ENCODE assay signal across 37 mouse cellular contexts in the genomic region with DNA sequence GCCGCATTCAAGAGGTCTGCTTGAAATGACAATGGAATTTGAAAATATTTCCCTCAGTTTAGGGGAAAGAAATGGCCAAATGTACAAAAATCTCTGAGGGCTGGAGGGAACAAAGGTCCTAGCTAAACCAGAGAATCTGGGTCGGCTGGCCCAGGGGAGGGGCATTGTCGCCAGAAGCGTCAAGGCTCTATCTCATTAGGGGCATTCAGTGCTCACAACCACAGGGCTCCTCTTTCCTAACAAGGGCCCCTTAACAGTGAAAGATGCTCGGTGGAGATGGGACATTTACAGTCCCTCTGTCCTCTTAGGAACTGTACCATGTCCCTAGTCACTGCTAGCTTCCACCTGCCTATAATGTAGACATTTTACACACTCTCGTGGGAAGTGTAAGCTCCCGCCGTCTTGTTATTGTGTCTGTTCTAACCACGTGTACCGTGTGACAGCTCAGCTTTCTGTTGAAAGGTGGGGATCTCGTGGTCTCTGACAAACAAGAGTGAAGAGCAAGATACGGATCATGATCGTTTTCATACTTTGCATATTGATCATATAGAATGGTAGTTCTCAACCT. TPM values are rescaled to one million over a fixed set of nuclear protein-coding genes. Genes with fewer than 3 reads are reported as not detected.
DNase-seq lines count a peak whose midpoint lies in the region; ATAC-seq and TF ChIP-seq lines count a peak whose summit lies in the region.
"Had no signal": no experiment of that assay in that cellular context is flagged by ENCODE, and none has a peak within 500 bp of the region (broad histone marks: within the 10 kb centered on the region; RNA-seq: fewer than 3 reads in every experiment).

No protein-coding gene starts in this region.

- H3K4me2 ChIP-seq in hindbrain, postnatal 0 days (ENCODE audit: low read depth, low read length), result no peak overlapping the region
- H3K4me2 ChIP-seq in hindbrain, embryonic 11.5 days (replicated peaks; ENCODE audit: low read depth, low read length), result no peak overlapping the region
- H3K4me2 ChIP-seq in hindbrain, embryonic 15.5 days, result peak overlapping the region; percentile 23; the same call in 1 of the 2 replicates
- H3K4me2 ChIP-seq in midbrain, embryonic 16.5 days (ENCODE audit: low read length), result peak overlapping the region; percentile 5; the same call in 1 of the 2 replicates
- H3K4me2 ChIP-seq: embryonic facial prominence, embryonic 15.5 days; forebrain, embryonic 12.5 days; heart, embryonic 15.5 days; kidney, embryonic 15.5 days; limb, embryonic 13.5 days; liver, embryonic 11.5 days; lung, embryonic 15.5 days had no signal

- no peaks in the 10 kb centered on the region for H3K27me3 ChIP-seq in hindbrain, embryonic 10.5 days (ENCODE audit: insufficient read depth, poor library complexity, severe bottlenecking)
- no peaks in the 10 kb centered on the region for H3K27me3 ChIP-seq in hindbrain, postnatal 0 days (ENCODE audit: insufficient read depth, low read length)
- no peaks in the 10 kb centered on the region for H3K27me3 ChIP-seq in hindbrain, embryonic 11.5 days (ENCODE audit: control insufficient read depth, insufficient read depth, low read length)
- H3K27me3 ChIP-seq in hindbrain, embryonic 15.5 days, result 0 out of 2 replicates have a peak, but pooled peaks cover 2% of the 10 kb centered on the region
- no peaks in the 10 kb centered on the region for H3K27me3 ChIP-seq in midbrain, embryonic 16.5 days (ENCODE audit: control insufficient read depth, insufficient read depth, low read depth, low read length)
- H3K27me3 ChIP-seq: embryonic facial prominence, embryonic 15.5 days; forebrain, embryonic 12.5 days; heart, embryonic 15.5 days; kidney, embryonic 15.5 days; limb, embryonic 13.5 days; lung, embryonic 15.5 days had no signal

- peaks cover 8% of the 10 kb centered on the region; the same call in 1 of the 2 replicates for H3K4me1 ChIP-seq in hindbrain, embryonic 10.5 days (replicated peaks)
- H3K4me1 ChIP-seq in hindbrain, postnatal 0 days (ENCODE audit: insufficient read depth, low read length), result no peaks in the 10 kb centered on the region
- no peaks in the 10 kb centered on the region for H3K4me1 ChIP-seq in hindbrain, embryonic 11.5 days (replicated peaks; ENCODE audit: control insufficient read depth, insufficient read depth, low read length)
- H3K4me1 ChIP-seq in hindbrain, embryonic 15.5 days (replicated peaks), result no peaks in the 10 kb centered on the region
- H3K4me1 ChIP-seq in midbrain, embryonic 16.5 days (ENCODE audit: control insufficient read depth, insufficient read depth, low read length), result no peaks in the 10 kb centered on the region
- H3K4me1 ChIP-seq: embryonic facial prominence, embryonic 10.5 days; embryonic facial prominence, embryonic 15.5 days; heart, embryonic 15.5 days; kidney, embryonic 15.5 days; limb, embryonic 13.5 days; lung, embryonic 15.5 days had no signal

- DNase-seq in hindbrain, embryonic 10.5 days (ENCODE audit: low spot score), result peak; percentile 17
- no peak for DNase-seq in hindbrain, postnatal 0 days (ENCODE audit: low spot score)
- peak; percentile 19 for DNase-seq in hindbrain, embryonic 11.5 days (ENCODE audit: low spot score)
- no peak for DNase-seq in left cerebral cortex, adult 11 months (ENCODE audit: low spot score)
- no peak for DNase-seq in cerebellum, postnatal 14 days
- no peak for DNase-seq in right cerebral cortex, postnatal 4 days
- DNase-seq: adrenal gland, adult 8-10 months; cerebellum, adult 8-10 months; gastrocnemius, postnatal 14 days; heart, postnatal 36 days; kidney, adult 18-20 months; kidney, postnatal 25 days; lung, postnatal 36 days; right cerebral cortex, postnatal 25 days; spleen, adult 18-20 months; thymus, adult 2 months had no signal

- ATAC-seq in hindbrain, postnatal 0 days, result no peak
- ATAC-seq in hindbrain, embryonic 11.5 days (ENCODE audit: low FRiP score), result no peak; the same call in 1 of the 2 replicates
- ATAC-seq in hindbrain, embryonic 15.5 days (ENCODE audit: low FRiP score, low read depth), result no peak
- peak; percentile 42; the same call in 1 of the 2 replicates for ATAC-seq in midbrain, embryonic 16.5 days
- ATAC-seq: CD4-positive, CD25-positive, alpha-beta regulatory T cell, adult 4 months; inflammation-experienced regulatory T-cells, adult 6 months had no signal

- 53% methylated on average over 13 of the region's 13 CpGs for WGBS in hindbrain, embryonic 10.5 days
- WGBS in hindbrain, postnatal 0 days, result 37% methylated on average over 13 of the region's 13 CpGs
- 55% methylated on average over 13 of the region's 13 CpGs for WGBS in hindbrain, embryonic 11.5 days
- WGBS in hindbrain, embryonic 15.5 days, result 40% methylated on average over 13 of the region's 13 CpGs
- WGBS in midbrain, embryonic 16.5 days, result 37% methylated on average over 13 of the region's 13 CpGs

- no peaks in the 10 kb centered on the region for H3K9me3 ChIP-seq in hindbrain, embryonic 10.5 days
- no peaks in the 10 kb centered on the region for H3K9me3 ChIP-seq in hindbrain, postnatal 0 days (ENCODE audit: low read length)
- no peaks in the 10 kb centered on the region for H3K9me3 ChIP-seq in hindbrain, embryonic 11.5 days (ENCODE audit: control insufficient read depth, low read length)
- H3K9me3 ChIP-seq in hindbrain, embryonic 15.5 days, result no peaks in the 10 kb centered on the region
- no peaks in the 10 kb centered on the region for H3K9me3 ChIP-seq in midbrain, embryonic 16.5 days (replicated peaks; ENCODE audit: control insufficient read depth, low read length, poor library complexity, severe bottlenecking)
- H3K9me3 ChIP-seq: embryonic facial prominence, embryonic 10.5 days; embryonic facial prominence, embryonic 15.5 days; forebrain, embryonic 12.5 days; heart, embryonic 10.5 days; heart, embryonic 15.5 days; kidney, embryonic 15.5 days; limb, embryonic 13.5 days; lung, embryonic 15.5 days had no signal

- H3K27ac ChIP-seq in hindbrain, embryonic 10.5 days, result peak overlapping the region; percentile 29; the same call in 1 of the 2 replicates
- H3K27ac ChIP-seq in hindbrain, postnatal 0 days, result no peak overlapping the region
- H3K27ac ChIP-seq in hindbrain, embryonic 11.5 days (ENCODE audit: low read depth, low read length), result no peak overlapping the region
- H3K27ac ChIP-seq in hindbrain, embryonic 15.5 days (replicated peaks), result no peak overlapping the region
- H3K27ac ChIP-seq in midbrain, embryonic 16.5 days (ENCODE audit: low read length), result no peak overlapping the region
- H3K27ac ChIP-seq: embryonic facial prominence, embryonic 10.5 days; embryonic facial prominence, embryonic 15.5 days; forebrain, embryonic 12.5 days; heart, embryonic 10.5 days; heart, embryonic 15.5 days; kidney, embryonic 15.5 days; limb, embryonic 13.5 days; lung, embryonic 15.5 days; stomach, postnatal 0 days had no signal

- H3K36me3 ChIP-seq in hindbrain, embryonic 10.5 days, result no peaks in the 10 kb centered on the region
- no peaks in the 10 kb centered on the region for H3K36me3 ChIP-seq in hindbrain, postnatal 0 days (ENCODE audit: insufficient read depth, low read length)
- no peaks in the 10 kb centered on the region for H3K36me3 ChIP-seq in hindbrain, embryonic 11.5 days (ENCODE audit: control insufficient read depth, insufficient read depth, low read length)
- H3K36me3 ChIP-seq in hindbrain, embryonic 15.5 days, result no peaks in the 10 kb centered on the region
- H3K36me3 ChIP-seq in midbrain, embryonic 16.5 days (ENCODE audit: control insufficient read depth, insufficient read depth, low read length), result no peaks in the 10 kb centered on the region
- H3K36me3 ChIP-seq: embryonic facial prominence, embryonic 10.5 days; embryonic facial prominence, embryonic 15.5 days; forebrain, embryonic 12.5 days; heart, embryonic 10.5 days; heart, embryonic 15.5 days; kidney, embryonic 15.5 days; limb, embryonic 13.5 days; lung, embryonic 15.5 days had no signal

- H3K9ac ChIP-seq in hindbrain, postnatal 0 days (replicated peaks; ENCODE audit: low read length), result no peak overlapping the region
- no peak overlapping the region for H3K9ac ChIP-seq in hindbrain, embryonic 11.5 days (ENCODE audit: low read depth, low read length)
- no peak overlapping the region for H3K9ac ChIP-seq in hindbrain, embryonic 15.5 days
- no peak overlapping the region for H3K9ac ChIP-seq in midbrain, embryonic 16.5 days (ENCODE audit: low read depth, low read length)
- H3K9ac ChIP-seq: embryonic facial prominence, embryonic 15.5 days; forebrain, embryonic 12.5 days; heart, embryonic 15.5 days; kidney, embryonic 15.5 days; limb, embryonic 13.5 days; lung, embryonic 15.5 days had no signal

- no peak overlapping the region for H3K4me3 ChIP-seq in hindbrain, embryonic 10.5 days
- no peak overlapping the region for H3K4me3 ChIP-seq in hindbrain, postnatal 0 days (ENCODE audit: low read length)
- H3K4me3 ChIP-seq in hindbrain, embryonic 11.5 days (ENCODE audit: low read depth, low read length), result no peak overlapping the region
- no peak overlapping the region for H3K4me3 ChIP-seq in hindbrain, embryonic 15.5 days
- no peak overlapping the region for H3K4me3 ChIP-seq in midbrain, embryonic 16.5 days (ENCODE audit: low read depth, low read length)
- H3K4me3 ChIP-seq: embryonic facial prominence, embryonic 10.5 days; embryonic facial prominence, embryonic 15.5 days; forebrain, embryonic 12.5 days; heart, embryonic 10.5 days; heart, embryonic 15.5 days; kidney, embryonic 15.5 days; limb, embryonic 13.5 days; lung, embryonic 15.5 days had no signal

- TF ChIP-seq CTCF in hindbrain, postnatal 0 days (IDR thresholded peaks at IDR 0.05; ENCODE audit: low read depth), result no peak

RNA-seq across cellular contexts. Expression of gene Stfa3, which starts 16.0 kb away (rescaled TPM):
- not detected in 2 replicates for polyA plus RNA-seq in hindbrain, embryonic 10.5 days (2016; fragmentation: Nextera tagmentation; extraction: Ambion mirVana)
- not detected in 2 replicates for total RNA-seq in hindbrain, postnatal 0 days (2014; rRNA removed)
- not detected in 2 replicates for polyA plus RNA-seq in hindbrain, postnatal 0 days (2015; fragmentation: Nextera tagmentation; extraction: Ambion mirVana)
- polyA plus RNA-seq in hindbrain, embryonic 11.5 days (2014; fragmentation: Nextera tagmentation; extraction: Ambion mirVana), result not detected in 2 replicates
- polyA plus RNA-seq in hindbrain, embryonic 15.5 days (2015; fragmentation: Nextera tagmentation; extraction: Ambion mirVana), result 0.73 and 0.77 TPM in 2 replicates
- 0.53 and 0.61 TPM in 2 replicates for polyA plus RNA-seq in midbrain, embryonic 16.5 days (2015; fragmentation: Nextera tagmentation; extraction: Ambion mirVana)
- total RNA-seq: adrenal gland, adult 8-10 months; common myeloid progenitor, adult 5-6 weeks; gastrocnemius, postnatal 14 days; heart, postnatal 36 days; layer of hippocampus, adult 18-20 months; layer of hippocampus, postnatal 14 days; left cerebral cortex, adult 8-10 months; left cerebral cortex, postnatal 36 days; monocyte, adult 5-6 weeks had no signal
- polyA plus RNA-seq: CD4-positive, CD25-positive, alpha-beta regulatory T cell, adult 4 months; embryonic facial prominence, embryonic 10.5 days; forebrain, embryonic 12.5 days; heart, embryonic 10.5 days; inflammation-experienced regulatory T-cells, adult 6 months; neural tube, embryonic 14.5 days; thymus, adult 2 months had no signal

Comparison
In these comparisons a context has a peak if more than half of its experiments do, and no peak if none do; other contexts are left out.
1. DNase-seq: peak in hindbrain, embryonic 10.5 days (single experiment) and hindbrain, embryonic 11.5 days (single experiment); none in hindbrain, postnatal 0 days (single experiment), left cerebral cortex, adult 11 months (single experiment), cerebellum, postnatal 14 days (0 of 2) and right cerebral cortex, postnatal 4 days (single experiment).
2. H3K4me2 ChIP-seq: peak in hindbrain, embryonic 15.5 days (single experiment) and midbrain, embryonic 16.5 days (single experiment); none in hindbrain, postnatal 0 days (single experiment) and hindbrain, embryonic 11.5 days (single experiment).